Mouse (Mus musculus) urinary bladder, postnatal 14 days (tissue): ENCODE data around the gene Cog4.
"Not testable (repeated sequence)": the region's sequence is repeated elsewhere in the genome, so short reads cannot be mapped to it uniquely, and the experiment has no call there.

ENCODE experiments used
- DNase-seq: peaks from one replicate; pipeline ENCODE4 v3.0.0; 2021; ENCODE audit warnings: low spot score

Cog4 gene

GRCm38 (mm10) chr8:110921492-110922230, 75.3 kb downstream of the Cog4 start:
- DNase-seq = peak; percentile 51

- no peak for DNase-seq
These were observed 79.3 kb downstream of the Cog4 start for GRCm38 (mm10) chr8:110925691-110926140.

- DNase-seq = no peak
These were observed 80.3 kb downstream of the Cog4 start for GRCm38 (mm10) chr8:110926690-110927089.

- no peak for DNase-seq
These were observed 82.0 kb downstream of the Cog4 start for GRCm38 (mm10) chr8:110928435-110928834.

- no peak for DNase-seq
These were observed 82.7 kb downstream of the Cog4 start for GRCm38 (mm10) chr8:110929066-110929465.

GRCm38 (mm10) chr8:110929672-110930071, 83.3 kb downstream of the Cog4 start:
- DNase-seq = not testable (repeated sequence)

GRCm38 (mm10) chr8:110931176-110931939, 85.0 kb downstream of the Cog4 start:
- peak; percentile 56 for DNase-seq
